Mouse (Mus musculus): ENCODE measurements at regions not wholly inside any gene's neighbourhood (a gene's known extent, or its start where the extent isn't known, plus 50 kb on each side); places are given as distances from the start of the nearest gene placed in this dataset.

DNA sequence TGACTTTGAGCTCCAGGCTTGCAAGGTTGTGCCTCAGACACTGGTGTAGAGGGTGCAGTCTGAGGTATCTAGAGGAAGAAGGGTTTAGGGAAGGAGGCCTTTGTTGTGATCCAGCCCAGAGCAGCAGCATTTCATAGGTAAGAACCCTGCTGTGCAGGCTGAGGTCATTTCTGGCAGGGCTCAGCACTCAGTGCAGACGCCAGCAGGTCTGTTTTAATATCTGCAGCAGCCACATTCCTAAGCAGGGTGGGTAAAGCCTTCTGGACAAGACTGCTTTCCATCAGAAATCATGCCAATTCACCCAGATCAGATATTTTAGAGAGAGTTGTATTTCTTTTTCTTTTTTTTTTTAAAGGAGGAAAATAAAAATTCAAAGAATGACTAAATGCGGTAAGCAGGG, 74.8 kb downstream of the Rpusd4 start:
- no peak for TF ChIP-seq CTCF (conservative IDR thresholded peaks at IDR 0.05; ENCODE audit: insufficient read depth, insufficient read length, low read depth, low read length)
- no peak for TF ChIP-seq POLR2A (IDR thresholded peaks at IDR 0.05; ENCODE audit: low read depth, low read length)

All from kidney, adult 2 months (tissue).